Mouse (Mus musculus) v-Abl transformed pro-B cells (cell line): Measurements from ENCODE around the gene Lars2.
"Not testable (repeated sequence)": the region's sequence is repeated elsewhere in the genome, so short reads cannot be mapped to it uniquely, and the experiment has no call there.

ENCODE experiments used
- in situ Hi-C, 2 experiments: fragments of 400-800 bp; cut with MboI; formaldehyde crosslinking; loops; one replicate each; pipeline ENCODE4 v1.15.1; 2025; ENCODE audit not compliant: unreplicated experiment in 2 of 2

The Lars2 gene

GRCm38 (mm10) chr9:123366708-123367385 lies at the start of gene Lars2:
Gene Lars2 (plus strand): TSS chr9:123366927.
- in situ Hi-C loops = loop anchor here (5.0 to 10.0 kb wide), 2 partner anchors 158 to 160 kb away; partner anchors contain the start of gene Sacm1l (in 2 of the 2)

DNA sequence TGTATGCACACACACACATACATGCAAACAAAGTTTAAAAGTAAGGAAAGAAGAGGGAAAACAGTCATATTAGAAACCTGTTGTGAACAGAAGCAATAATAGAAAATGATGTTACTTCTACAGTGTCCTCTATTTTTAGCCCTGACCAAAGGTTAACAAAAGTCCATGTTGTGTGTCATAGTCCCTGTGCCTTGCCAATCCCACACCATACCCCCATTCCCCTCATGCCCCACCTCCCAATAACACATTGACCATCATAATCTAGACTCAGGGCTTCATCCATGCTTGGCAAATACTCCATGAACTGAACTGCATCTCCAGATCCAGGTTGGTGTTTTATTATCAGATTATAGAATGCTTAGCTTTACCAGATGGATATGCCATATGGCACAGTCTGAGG lies 40.6 kb upstream of the Lars2 start:
- in situ Hi-C loops = no loop called here

DNA sequence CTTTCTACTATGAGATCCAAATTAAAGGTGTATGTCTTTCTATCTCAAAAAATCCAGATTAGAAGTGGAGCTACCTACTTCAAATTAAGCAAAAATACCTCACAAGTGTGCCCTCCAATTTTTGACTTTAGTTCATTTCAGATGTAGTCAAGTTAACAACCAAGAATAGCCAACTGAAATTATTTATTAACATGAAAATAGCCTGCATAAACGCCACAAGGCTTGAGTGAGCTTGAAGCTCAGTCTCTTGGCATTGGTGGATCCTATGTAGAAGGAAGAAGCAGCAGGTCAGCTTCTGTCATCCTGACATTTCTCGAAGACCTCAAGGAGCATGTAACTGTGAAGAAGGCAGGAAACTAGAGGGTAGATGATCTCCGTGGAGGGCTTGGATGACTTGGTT lies 38.4 kb upstream of the Lars2 start:
- in situ Hi-C loops = no loop called here

GRCm38 (mm10) chr9:123329831-123330230 lies 36.9 kb upstream of the Lars2 start:
- in situ Hi-C loops = no loop called here

- in situ Hi-C loops = not testable (repeated sequence)
Measured at GRCm38 (mm10) chr9:123330271-123330670, 36.5 kb upstream of the Lars2 start.

- in situ Hi-C loops = no loop called here
Measured at GRCm38 (mm10) chr9:123333479-123333878, 33.2 kb upstream of the Lars2 start.

- in situ Hi-C loops = no loop called here
Measured at GRCm38 (mm10) chr9:123335044-123335670, 31.6 kb upstream of the Lars2 start.

GRCm38 (mm10) chr9:123339651-123340144 lies 27.0 kb upstream of the Lars2 start:
- in situ Hi-C loops = no loop called here

- in situ Hi-C loops = no loop called here
Measured at GRCm38 (mm10) chr9:123341256-123341655, 25.5 kb upstream of the Lars2 start.

GRCm38 (mm10) chr9:123343069-123343468 lies 23.7 kb upstream of the Lars2 start:
- in situ Hi-C loops = no loop called here

DNA sequence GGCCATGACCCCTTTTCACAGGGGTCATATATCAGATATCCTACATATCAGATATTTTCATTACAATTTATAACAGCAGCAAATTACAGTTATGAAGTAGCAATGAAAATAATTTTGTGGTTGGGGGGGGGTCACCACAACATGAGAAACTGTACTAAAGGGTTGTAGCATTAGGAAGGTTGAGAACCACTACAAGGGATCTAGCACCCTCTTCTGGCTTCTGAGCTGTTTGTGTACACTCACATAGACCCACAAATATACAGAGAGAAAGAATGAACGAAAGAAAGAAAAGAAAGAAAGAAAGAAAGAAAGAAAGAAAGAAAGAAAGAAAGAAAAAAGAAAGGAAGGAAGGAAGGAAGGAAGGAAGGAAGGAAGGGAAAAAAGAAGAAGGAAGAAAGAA lies 17.4 kb upstream of the Lars2 start:
- in situ Hi-C loops = not testable (repeated sequence)

DNA sequence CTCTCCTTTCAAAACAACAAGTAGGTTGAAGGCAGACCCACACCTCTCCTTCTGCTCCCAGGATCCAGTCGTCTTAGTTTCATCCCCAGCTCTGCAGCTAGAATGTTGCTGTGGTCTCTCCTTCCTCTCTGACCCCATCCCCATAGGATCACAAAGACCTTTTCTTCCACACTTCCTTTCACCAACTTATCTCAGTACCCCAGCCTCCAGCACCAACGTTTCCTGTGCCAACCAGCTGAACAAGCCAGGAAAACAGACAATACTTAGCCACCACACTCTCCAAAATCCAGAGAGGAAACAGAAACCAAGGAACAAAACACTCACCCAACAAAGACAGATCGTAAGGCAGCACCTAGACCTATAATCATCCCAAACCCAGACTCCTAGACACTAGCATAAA lies 6.7 kb upstream of the Lars2 start:
- in situ Hi-C loops = loop anchor here in 1 of 2 experiments (10.0 kb wide), 1 partner anchor 165 kb away; the partner anchor contains the start of gene Sacm1l

GRCm38 (mm10) chr9:123365353-123365752 lies 1.4 kb upstream of the Lars2 start:
- in situ Hi-C loops = loop anchor here (5.0 to 10.0 kb wide), 2 partner anchors 159 to 162 kb away; partner anchors contain the start of gene Sacm1l (in 2 of the 2)

DNA sequence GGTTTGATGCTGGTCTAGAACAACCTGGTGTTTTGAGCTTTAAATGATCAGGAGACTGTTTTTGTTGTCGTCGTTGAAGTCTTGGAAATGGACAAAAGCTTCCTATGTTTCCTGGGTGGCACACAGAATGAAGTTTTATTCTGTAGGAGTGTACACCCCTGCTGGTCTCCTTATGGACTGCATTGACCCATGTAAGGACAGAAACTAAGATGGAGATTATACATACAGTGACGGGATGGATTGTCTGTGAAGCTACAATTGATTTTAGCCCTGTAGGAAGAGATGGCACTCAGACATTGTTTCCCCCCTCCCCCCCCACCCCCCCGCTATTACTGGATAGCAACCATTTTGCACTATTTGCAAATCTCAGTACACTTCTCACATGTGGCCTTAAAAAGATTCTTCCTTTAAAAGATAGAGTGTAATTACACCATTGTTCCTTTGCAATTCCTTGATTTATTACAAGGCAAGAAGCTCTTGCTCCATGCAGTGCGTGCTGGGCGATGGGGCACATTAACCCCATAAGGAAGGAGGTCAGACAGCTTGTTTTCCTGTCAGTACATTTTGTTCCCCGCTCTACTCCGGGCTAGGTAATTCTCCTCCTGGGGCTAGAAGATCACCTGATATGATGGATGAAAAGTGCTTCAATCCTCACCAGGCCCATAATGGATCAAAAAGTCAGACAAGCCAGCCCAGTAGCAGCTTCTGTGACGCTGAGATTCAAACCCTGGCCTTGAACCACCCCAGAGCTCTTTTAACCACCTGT lies 602 bp upstream of the Lars2 start:
- in situ Hi-C loops = loop anchor here (5.0 to 10.0 kb wide), 2 partner anchors 159 to 161 kb away; partner anchors contain the start of gene Sacm1l (in 2 of the 2)

DNA sequence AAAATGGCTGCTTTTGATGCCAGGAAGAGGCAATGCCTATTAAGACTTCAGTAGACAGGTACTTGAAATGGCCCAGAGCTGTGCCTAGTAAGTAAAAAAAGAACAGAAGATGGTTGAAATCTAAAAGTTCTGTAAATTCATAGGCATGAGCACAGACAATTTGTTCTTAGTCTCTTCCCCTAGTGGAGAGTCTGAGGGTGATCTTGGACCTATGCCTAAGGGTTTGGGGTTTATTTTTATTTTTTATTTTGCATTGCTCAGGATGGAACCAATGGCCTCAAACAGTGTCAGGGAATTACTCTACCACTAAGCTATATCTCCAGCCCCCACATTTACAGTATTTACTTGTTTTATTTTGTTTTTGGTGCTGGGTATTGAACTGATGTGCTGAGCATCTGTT lies 909 bp downstream of the Lars2 start:
- in situ Hi-C loops = loop anchor here (5.0 to 10.0 kb wide), 2 partner anchors 157 to 160 kb away; partner anchors contain the start of gene Sacm1l (in 2 of the 2)

- in situ Hi-C loops = no loop called here
Measured at GRCm38 (mm10) chr9:123382399-123382798, 15.7 kb downstream of the Lars2 start.

GRCm38 (mm10) chr9:123384696-123385095 lies 18.0 kb downstream of the Lars2 start:
- in situ Hi-C loops = no loop called here

DNA sequence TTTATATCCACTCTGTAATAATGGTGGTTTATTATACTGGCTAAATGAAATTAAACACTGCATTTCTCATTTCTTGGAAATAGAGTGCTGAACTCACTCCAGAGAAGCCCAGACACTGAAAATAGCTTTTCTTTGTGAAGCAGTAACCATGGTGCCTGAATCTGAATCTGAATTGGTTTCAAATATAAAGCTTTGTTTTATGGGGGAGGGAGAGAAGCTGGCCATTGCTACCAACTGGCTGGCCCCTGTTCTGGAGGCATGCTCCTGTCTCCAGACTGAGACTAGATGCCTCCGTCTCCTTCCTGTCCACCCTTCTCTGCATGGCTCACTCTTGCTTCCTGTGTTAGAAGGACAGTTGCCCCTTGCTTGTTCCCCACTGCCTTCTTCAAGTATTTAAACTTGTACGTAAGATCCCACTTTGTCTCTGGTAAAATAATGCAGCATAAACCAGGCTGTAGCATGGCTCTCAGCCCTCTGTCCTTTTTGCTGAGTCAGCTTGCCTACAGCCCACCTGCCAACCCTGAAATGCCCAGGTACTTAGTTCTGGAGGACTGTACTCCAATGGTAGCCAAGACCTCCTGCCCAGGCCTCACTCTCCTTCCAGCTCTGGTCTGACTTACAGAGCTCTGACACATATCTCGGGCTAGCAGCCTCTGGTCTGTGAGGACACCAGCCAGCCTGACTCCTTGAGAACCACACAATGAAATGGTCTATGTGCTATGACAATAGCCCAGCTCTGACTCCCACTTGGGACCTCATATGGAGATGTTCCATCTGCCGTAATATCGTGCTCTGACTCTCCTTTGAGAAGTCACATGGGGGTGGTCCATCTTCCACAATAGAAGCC lies 18.8 kb downstream of the Lars2 start:
- in situ Hi-C loops = no loop called here

GRCm38 (mm10) chr9:123386347-123386746 lies 19.6 kb downstream of the Lars2 start:
- in situ Hi-C loops = no loop called here
